Mouse (Mus musculus) stomach, embryonic 15.5 days (tissue): ENCODE data around the gene Vps35l. TPM values are rescaled to one million over a fixed set of nuclear protein-coding genes. Genes with fewer than 3 reads are reported as not detected.

Experiments
- ATAC-seq: fragments of 200-750 bp; cut with Nextera tagmentation; 2 replicates; pipeline ENCODE4 v1.8.0; 2017; ENCODE audit warnings: low read depth, moderate number of reproducible peaks, moderate TSS enrichment; ENCODE audit not compliant: insufficient read depth, low FRiP score
- H3K27ac ChIP-seq: fragments of 300-500 bp; sonication (generic); 2 replicates; pipeline ENCODE4 v1.5.1; 2015; ENCODE audit warnings: mild to moderate bottlenecking, inconsistent platforms
- H3K27me3 ChIP-seq: fragments of 300-500 bp; sonication (generic); replicated peaks from 2 replicates; pipeline ENCODE4 v1.6.1; 2015; ENCODE audit warnings: inconsistent platforms
- H3K36me3 ChIP-seq: fragments of 300-500 bp; sonication (generic); 2 replicates; pipeline ENCODE4 v1.6.1; 2015; ENCODE audit warnings: inconsistent platforms
- H3K4me1 ChIP-seq: fragments of 300-500 bp; sonication (generic); 2 replicates; pipeline ENCODE4 v1.6.1; 2015; ENCODE audit warnings: inconsistent platforms
- H3K4me2 ChIP-seq: fragments of 300-500 bp; sonication (generic); 2 replicates; pipeline ENCODE4 v1.6.1; 2015; ENCODE audit warnings: mild to moderate bottlenecking, inconsistent platforms
- H3K4me3 ChIP-seq: fragments of 300-500 bp; sonication (generic); replicated peaks from 2 replicates; pipeline ENCODE4 v1.5.1; 2015; ENCODE audit warnings: inconsistent platforms
- H3K9ac ChIP-seq: fragments of 300-500 bp; sonication (generic); 2 replicates; pipeline ENCODE4 v1.6.1; 2015; ENCODE audit warnings: inconsistent platforms
- H3K9me3 ChIP-seq: fragments of 300-500 bp; sonication (generic); 2 replicates; pipeline ENCODE4 v1.6.1; 2016; ENCODE audit warnings: inconsistent platforms
- WGBS: fragments of 180-500 bp; shearing (Covaris S2); methylation state at CpG from one replicate; pipeline ENCODE4 v1.1.7; 2015; 5-methylcytosine and 5-hydroxymethylcytosine counted together
- polyA plus RNA-seq: library from polyadenylated mRNA; unstranded; fragments of >200 nt; fragmentation: Nextera tagmentation; extraction: Ambion mirVana; gene quantifications from 2 replicates; pipeline ENCODE4 v1.2.1, GENCODE M21; 2015

Gene Vps35l
- polyA plus RNA-seq, 1 experiment from 2014 or later = 52.7 TPM

- Histone ChIP-seq H3K4me1 (0 out of 2 replicates have a peak, but pooled peaks cover 2% of the 10 kb centered on the region), H3K9me3 (no peaks in the 10 kb centered on the region), H3K27me3 (no peaks in the 10 kb centered on the region), H3K4me3 (no peak overlapping the region), H3K27ac (no peak overlapping the region), H3K36me3 (peaks cover 17% of the 10 kb centered on the region; the same call in 1 of the 2 replicates), H3K9ac (no peak overlapping the region), H3K4me2 (no peak overlapping the region)
- WGBS = 81% methylated on average over 8 of the region's 8 CpGs
- no peak for ATAC-seq
Measured at GRCm38 (mm10) chr7:118803425-118803824, 63.4 kb downstream of the Vps35l start.

- H3K4me3 ChIP-seq = no peak overlapping the region
- 0 out of 2 replicates have a peak, but pooled peaks cover 2% of the 10 kb centered on the region for H3K4me1 ChIP-seq
- no peaks in the 10 kb centered on the region for H3K27me3 ChIP-seq
- peaks cover 3% of the 10 kb centered on the region; the same call in 1 of the 2 replicates for H3K36me3 ChIP-seq
- H3K27ac ChIP-seq = peak overlapping the region; percentile 28; the same call in 1 of the 2 replicates
- WGBS = 54% methylated on average over 16 of the region's 16 CpGs
- no peak overlapping the region for H3K4me2 ChIP-seq
- no peaks in the 10 kb centered on the region for H3K9me3 ChIP-seq
- H3K9ac ChIP-seq = no peak overlapping the region
- no peak for ATAC-seq
Measured at GRCm38 (mm10) chr7:118806631-118807411, 66.8 kb downstream of the Vps35l start.

DNA sequence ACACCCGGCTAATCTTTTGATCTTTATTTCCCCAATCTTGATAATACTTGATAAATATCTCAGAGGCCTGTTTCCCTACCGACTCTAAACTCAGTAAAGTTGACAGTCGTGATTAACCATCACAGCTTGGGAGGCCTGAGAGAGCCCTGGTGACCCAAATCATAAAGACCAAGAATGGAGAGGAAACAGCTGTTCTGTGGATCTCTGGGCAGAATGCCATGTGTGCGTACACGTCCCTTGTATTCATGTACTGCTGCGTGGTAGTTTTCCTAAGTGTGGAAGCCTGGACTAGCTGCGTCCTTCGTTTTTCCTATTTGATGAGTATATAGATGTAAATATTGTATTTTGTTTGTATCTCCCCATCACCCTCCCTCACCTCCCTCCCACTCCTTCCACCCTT is 67.9 kb downstream of the Vps35l start:
- Histone ChIP-seq H3K4me3 (no peak overlapping the region), H3K27me3 (no peaks in the 10 kb centered on the region), H3K36me3 (no peaks in the 10 kb centered on the region; the same call in 1 of the 2 replicates), H3K27ac (no peak overlapping the region), H3K9me3 (no peaks in the 10 kb centered on the region), H3K4me2 (no peak overlapping the region), H3K4me1 (0 out of 2 replicates have a peak, but pooled peaks cover 2% of the 10 kb centered on the region), H3K9ac (no peak overlapping the region)
- ATAC-seq = peak; percentile 48; the same call in 1 of the 2 replicates
- 43% methylated on average over 8 of the region's 8 CpGs for WGBS

DNA sequence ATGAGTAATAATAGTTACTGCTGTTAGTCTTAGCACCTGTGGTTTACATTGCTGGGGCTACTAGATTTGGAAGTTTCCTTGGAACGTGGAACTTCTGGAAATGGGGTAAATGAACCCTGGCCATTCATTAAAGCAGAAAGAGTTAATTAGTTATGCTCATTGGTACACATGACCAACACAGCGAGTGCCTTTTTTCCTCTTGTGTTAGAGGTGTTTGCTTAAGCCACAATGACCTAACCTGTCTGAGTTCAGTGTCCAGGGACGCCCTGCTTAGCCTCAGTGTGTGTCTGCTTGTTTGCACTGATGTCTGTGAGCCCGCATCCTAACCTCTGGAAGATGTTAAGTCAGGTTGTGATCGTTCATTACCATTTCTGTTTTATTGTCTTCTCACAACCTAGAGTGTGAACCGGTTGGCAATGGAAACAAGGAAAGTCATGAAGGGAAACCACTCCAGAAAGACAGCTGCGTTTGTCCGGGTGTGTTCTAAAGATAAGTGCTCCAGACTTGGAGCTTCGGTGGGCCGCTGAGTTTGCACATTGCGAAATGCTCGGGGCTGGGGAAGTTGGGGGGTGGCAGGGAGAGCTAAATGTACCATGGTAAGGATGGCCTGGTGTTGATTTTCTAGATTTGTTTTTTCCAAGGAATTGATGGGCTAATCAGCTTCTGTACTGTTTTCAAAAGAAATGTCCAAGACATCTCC is 71.5 kb downstream of the Vps35l start:
- ATAC-seq = no peak
- WGBS = 64% methylated on average over 12 of the region's 12 CpGs
- H3K36me3 ChIP-seq = peaks cover 9% of the 10 kb centered on the region; the same call in 1 of the 2 replicates
- H3K9me3 ChIP-seq = no peaks in the 10 kb centered on the region
- H3K4me2 ChIP-seq = no peak overlapping the region
- no peak overlapping the region for H3K9ac ChIP-seq
- H3K4me3 ChIP-seq = no peak overlapping the region
- 0 out of 2 replicates have a peak, but pooled peaks cover 2% of the 10 kb centered on the region for H3K4me1 ChIP-seq
- no peak overlapping the region for H3K27ac ChIP-seq
- H3K27me3 ChIP-seq = no peaks in the 10 kb centered on the region

GRCm38 (mm10) chr7:118813592-118813991 is 73.6 kb downstream of the Vps35l start:
- ATAC-seq = no peak
- Histone ChIP-seq H3K27me3 (no peaks in the 10 kb centered on the region), H3K27ac (no peak overlapping the region), H3K4me2 (no peak overlapping the region), H3K9ac (no peak overlapping the region), H3K4me3 (no peak overlapping the region), H3K36me3 (peaks cover 9% of the 10 kb centered on the region; the same call in 1 of the 2 replicates), H3K9me3 (no peaks in the 10 kb centered on the region), H3K4me1 (no peaks in the 10 kb centered on the region)
- WGBS = 88% methylated on average over 4 of the region's 4 CpGs

- Histone ChIP-seq H3K27ac (no peak overlapping the region), H3K36me3 (peaks cover 13% of the 10 kb centered on the region; the same call in 1 of the 2 replicates), H3K4me3 (no peak overlapping the region), H3K4me1 (no peaks in the 10 kb centered on the region), H3K27me3 (no peaks in the 10 kb centered on the region), H3K9ac (no peak overlapping the region), H3K9me3 (no peaks in the 10 kb centered on the region), H3K4me2 (no peak overlapping the region)
- WGBS = 96% methylated on average over 3 of the region's 3 CpGs
- ATAC-seq = no peak
Measured at GRCm38 (mm10) chr7:118816275-118816674, 76.2 kb downstream of the Vps35l start.

- Histone ChIP-seq H3K27ac (no peak overlapping the region), H3K4me2 (no peak overlapping the region), H3K36me3 (peaks cover 13% of the 10 kb centered on the region; the same call in 1 of the 2 replicates), H3K4me3 (no peak overlapping the region), H3K9ac (no peak overlapping the region), H3K27me3 (no peaks in the 10 kb centered on the region), H3K4me1 (no peaks in the 10 kb centered on the region), H3K9me3 (no peaks in the 10 kb centered on the region)
- no peak for ATAC-seq
- WGBS = 91% methylated on average over 7 of the region's 7 CpGs
Measured at GRCm38 (mm10) chr7:118817741-118818140, 77.7 kb downstream of the Vps35l start.

DNA sequence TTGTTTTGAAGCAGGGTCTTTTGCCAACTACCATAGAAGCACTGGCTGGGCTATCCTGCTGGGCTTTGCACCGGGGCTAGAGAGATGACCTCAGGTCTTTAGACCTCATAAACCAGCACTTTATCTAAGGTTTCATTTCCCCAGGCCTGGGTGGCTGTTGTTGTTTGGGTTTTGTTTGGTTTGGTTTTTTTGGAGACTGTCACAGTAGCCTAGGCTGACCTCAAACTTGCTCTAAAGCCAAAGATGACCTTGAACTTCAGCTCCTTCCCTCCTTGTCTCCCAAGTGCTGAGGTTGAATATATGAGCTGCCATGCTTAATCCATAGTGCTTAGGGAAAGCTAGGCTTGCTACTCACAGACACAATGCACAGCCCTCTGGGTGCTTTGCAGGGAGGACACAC is 79.6 kb downstream of the Vps35l start:
- no peaks in the 10 kb centered on the region for H3K9me3 ChIP-seq
- no peak overlapping the region for H3K27ac ChIP-seq
- H3K4me2 ChIP-seq = no peak overlapping the region
- no peak overlapping the region for H3K9ac ChIP-seq
- no peak for ATAC-seq
- H3K27me3 ChIP-seq = no peaks in the 10 kb centered on the region
- H3K4me3 ChIP-seq = no peak overlapping the region
- H3K36me3 ChIP-seq = peaks cover 8% of the 10 kb centered on the region; the same call in 1 of the 2 replicates
- no peaks in the 10 kb centered on the region for H3K4me1 ChIP-seq
- WGBS = 83% methylated on average over 1 of the region's 1 CpGs

DNA sequence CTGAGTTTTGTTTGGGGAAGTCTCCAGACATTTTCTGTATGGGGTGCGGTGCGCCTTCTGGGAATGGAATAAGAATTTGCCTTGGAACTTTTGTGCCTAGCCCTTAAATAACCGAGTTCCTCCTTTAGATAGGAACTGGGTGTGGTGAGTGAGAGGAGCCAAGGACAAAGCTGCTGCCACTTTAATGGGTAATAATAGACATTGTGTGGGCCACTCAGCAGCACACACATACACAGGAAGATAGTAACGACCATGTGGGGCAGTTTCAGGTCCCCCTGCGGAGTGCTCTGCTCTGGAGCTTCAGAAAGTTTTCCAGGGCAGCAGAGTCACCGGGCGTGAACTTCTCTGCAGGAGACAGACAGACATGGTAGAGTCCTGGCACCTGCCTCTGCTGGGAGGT is 81.3 kb downstream of the Vps35l start:
- Histone ChIP-seq H3K9ac (no peak overlapping the region), H3K4me3 (no peak overlapping the region), H3K9me3 (no peaks in the 10 kb centered on the region), H3K36me3 (peaks cover 5% of the 10 kb centered on the region; the same call in 1 of the 2 replicates), H3K4me2 (no peak overlapping the region), H3K4me1 (no peaks in the 10 kb centered on the region), H3K27ac (no peak overlapping the region), H3K27me3 (no peaks in the 10 kb centered on the region)
- ATAC-seq = no peak
- 71% methylated on average over 7 of the region's 7 CpGs for WGBS

GRCm38 (mm10) chr7:118821887-118822556 is 82.0 kb downstream of the Vps35l start:
- Histone ChIP-seq H3K4me3 (no peak overlapping the region), H3K9ac (no peak overlapping the region), H3K27me3 (no peaks in the 10 kb centered on the region), H3K27ac (no peak overlapping the region), H3K4me1 (no peaks in the 10 kb centered on the region), H3K9me3 (no peaks in the 10 kb centered on the region), H3K4me2 (no peak overlapping the region), H3K36me3 (peaks cover 10% of the 10 kb centered on the region; the same call in 1 of the 2 replicates)
- ATAC-seq = no peak
- 90% methylated on average over 12 of the region's 12 CpGs for WGBS

DNA sequence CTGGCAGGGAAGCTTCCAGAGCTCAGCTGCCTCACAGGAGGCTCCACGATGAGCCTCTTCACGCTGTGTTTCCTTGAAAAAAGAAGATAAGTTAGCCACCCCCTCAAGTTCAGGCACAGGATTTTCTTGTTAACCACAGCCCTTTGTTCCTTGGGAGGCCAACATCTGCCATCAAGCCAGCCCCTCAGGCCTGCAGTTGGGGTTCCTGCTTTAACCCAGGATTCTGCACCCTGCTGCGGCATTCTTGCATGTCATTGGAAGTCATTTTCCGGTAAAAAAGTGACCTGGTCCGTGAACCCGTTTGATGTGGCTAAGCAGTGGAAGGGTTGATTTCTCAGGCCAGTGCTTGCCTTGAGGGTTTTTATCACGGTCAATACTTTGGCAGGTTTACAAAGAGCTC is 84.4 kb downstream of the Vps35l start:
- ATAC-seq = no peak
- Histone ChIP-seq H3K4me2 (no peak overlapping the region), H3K4me1 (no peaks in the 10 kb centered on the region), H3K9ac (no peak overlapping the region), H3K27ac (no peak overlapping the region), H3K4me3 (no peak overlapping the region), H3K36me3 (peaks cover 6% of the 10 kb centered on the region; the same call in 1 of the 2 replicates), H3K9me3 (no peaks in the 10 kb centered on the region), H3K27me3 (no peaks in the 10 kb centered on the region)
- 74% methylated on average over 7 of the region's 7 CpGs for WGBS
